Mouse (Mus musculus) lung, adult 2 months (tissue): ENCODE measurements at regions not wholly inside any gene's neighbourhood (a gene's known extent, or its start where the extent isn't known, plus 50 kb on each side); places are given as distances from the start of the nearest gene placed in this dataset.

Experiments
- CTCF ChIP-seq: fragments of 200-500 bp; IDR thresholded peaks from 2 replicates; pipeline ENCODE4 v1.5.1; 2011; ENCODE audit warnings: mild to moderate bottlenecking, low read length, control low read depth; ENCODE audit not compliant: insufficient read depth
- POLR2A ChIP-seq: fragments of 200-500 bp; IDR thresholded peaks from 2 replicates; pipeline ENCODE4 v1.6.1; 2011; ENCODE audit warnings: low read depth, mild to moderate bottlenecking, control low read depth, low read length, borderline replicate concordance; ENCODE audit errors: extremely low read depth

DNA sequence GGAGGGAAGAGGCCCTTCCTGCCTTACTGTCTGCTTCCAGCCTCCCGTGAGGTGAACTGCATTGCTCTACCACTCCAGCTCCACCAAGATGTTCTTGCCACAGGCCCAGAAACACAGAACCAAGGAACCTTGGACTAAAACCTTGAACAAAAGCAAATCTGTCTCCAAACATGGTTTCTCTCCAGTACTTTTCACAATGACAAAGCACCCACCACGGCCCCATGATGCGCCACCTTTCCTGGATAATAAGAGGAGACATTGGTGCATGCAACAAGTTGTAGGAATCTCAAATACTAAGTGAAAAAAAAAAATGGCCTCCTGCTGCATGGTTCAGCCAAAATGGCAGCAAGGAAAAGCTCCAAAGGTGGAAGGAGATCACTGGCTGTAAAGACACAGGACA is 172.6 kb downstream of the Rps15a start:
- TF ChIP-seq CTCF: no peak
- TF ChIP-seq POLR2A: no peak
